Mouse (Mus musculus) liver, postnatal 0 days (tissue): ENCODE results near the gene Tmem163.

Experiments used
- CTCF ChIP-seq: sonication (generic); IDR thresholded peaks from 2 replicates; pipeline ENCODE4 v1.5.1; 2016; ENCODE audit warnings: antibody characterized with exemption, low read depth
- EP300 ChIP-seq: IDR thresholded peaks from 2 replicates; pipeline ENCODE4 v1.6.1; 2016; ENCODE audit warnings: antibody characterized with exemption, low read depth, mild to moderate bottlenecking

DNA sequence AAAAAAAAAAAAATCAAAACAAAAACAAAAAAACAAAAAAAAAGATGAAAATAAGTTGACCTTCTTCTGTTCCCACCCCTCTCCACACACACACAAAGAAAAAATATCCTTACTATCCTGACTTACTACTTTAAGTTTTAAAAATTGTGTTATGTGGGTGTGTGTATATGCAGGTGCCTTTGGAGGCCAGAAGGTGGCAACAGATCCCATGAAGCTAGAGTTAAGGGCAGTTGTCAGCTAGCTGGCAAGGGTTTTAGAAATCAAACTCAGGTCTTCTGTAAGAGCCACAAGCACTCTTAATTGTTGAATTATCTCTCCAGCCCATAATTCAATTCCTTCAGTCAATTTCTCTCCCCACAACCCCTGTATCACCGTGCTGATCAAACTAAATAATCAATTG lies 22.8 kb upstream of the Tmem163 start:
- TF ChIP-seq EP300 (no peak), CTCF (peak; percentile 60)
